Mouse (Mus musculus) hindbrain, embryonic 14.5 days (tissue): Measurements from ENCODE around the gene Gm732. TPM values are rescaled to one million over a fixed set of nuclear protein-coding genes. Genes with fewer than 3 reads are reported as not detected.

ENCODE experiments used
- ATAC-seq: fragments of 200-750 bp; cut with Nextera tagmentation; 2 replicates; pipeline ENCODE4 v1.8.0; 2017; ENCODE audit warnings: moderate number of reproducible peaks, mild to moderate bottlenecking, moderate TSS enrichment, moderate library complexity; ENCODE audit not compliant: low FRiP score
- DNase-seq: peaks from one replicate; pipeline ENCODE4 v3.0.0-alpha.2; 2015; ENCODE audit warnings: low spot score
- H3K27ac ChIP-seq: fragments of 300-500 bp; sonication (generic); 2 replicates; pipeline ENCODE4 v1.5.1; 2014; ENCODE audit warnings: mild to moderate bottlenecking, moderate library complexity
- H3K27me3 ChIP-seq: fragments of 300-500 bp; sonication (generic); 2 replicates; pipeline ENCODE4 v1.6.1; 2014; ENCODE audit warnings: mild to moderate bottlenecking, low read length, mixed read lengths; ENCODE audit not compliant: control insufficient read depth, insufficient read depth
- H3K36me3 ChIP-seq: fragments of 300-500 bp; sonication (generic); replicated peaks from 2 replicates; pipeline ENCODE4 v1.6.1; 2014; ENCODE audit not compliant: control insufficient read depth, insufficient read depth
- H3K4me1 ChIP-seq: fragments of 300-500 bp; sonication (generic); replicated peaks from 2 replicates; pipeline ENCODE4 v1.6.1; 2014; ENCODE audit warnings: antibody characterized with exemption, low read length, mixed read lengths; ENCODE audit not compliant: control insufficient read depth, insufficient read depth
- H3K4me2 ChIP-seq: fragments of 300-500 bp; sonication (generic); replicated peaks from 2 replicates; pipeline ENCODE4 v1.6.1; 2014; ENCODE audit warnings: mild to moderate bottlenecking, moderate library complexity
- H3K4me3 ChIP-seq: fragments of 300-500 bp; sonication (generic); replicated peaks from 2 replicates; pipeline ENCODE4 v1.5.1; 2014; ENCODE audit warnings: mild to moderate bottlenecking, low read length
- H3K9ac ChIP-seq: fragments of 300-500 bp; sonication (generic); 2 replicates; pipeline ENCODE4 v1.6.1; 2014
- H3K9me3 ChIP-seq: fragments of 300-500 bp; sonication (generic); 2 replicates; pipeline ENCODE4 v1.6.1; 2016; ENCODE audit warnings: low read length; ENCODE audit not compliant: control insufficient read depth
- WGBS: fragments of 180-500 bp; shearing (Covaris S2); extraction: QIAGEN DNeasy Blood & Tissue Kit; methylation state at CpG from one replicate; pipeline ENCODE4 v1.1.7; 2014; 5-methylcytosine and 5-hydroxymethylcytosine counted together
- polyA plus RNA-seq: library from polyadenylated mRNA; unstranded; fragments of >200 nt; fragmentation: Nextera tagmentation; extraction: Ambion mirVana; gene quantifications from 2 replicates; pipeline ENCODE4 v1.2.1, GENCODE M21; 2014

The Gm732 gene
- not detected in 2 replicates for polyA plus RNA-seq

DNA sequence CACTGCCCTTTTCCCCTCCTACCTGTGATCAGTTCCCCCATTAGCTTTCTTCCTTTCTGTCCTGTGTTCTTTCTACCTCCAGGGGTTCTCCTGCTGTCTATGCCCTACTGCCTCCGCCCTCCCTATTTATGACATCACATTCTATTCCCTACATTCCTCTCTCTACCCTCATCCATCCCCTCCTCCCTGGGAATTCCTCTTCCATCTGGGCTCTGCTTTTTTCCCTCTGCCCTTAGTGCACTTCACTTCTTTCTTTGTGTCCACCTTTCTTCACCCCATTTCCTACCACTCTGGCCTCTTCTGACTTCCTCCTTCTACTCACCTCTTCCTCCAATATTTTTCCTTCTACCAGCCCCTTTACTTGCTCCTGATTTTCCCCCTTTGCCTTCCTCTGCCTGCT is at the start of gene Gm732:
Gm732 (minus strand) TSS at position 101 of the 400 bp plus-strand sequence.
- DNase-seq (no peak), ATAC-seq (no peak)
- Histone ChIP-seq H3K9ac (no peak within 1 kb of the TSS), H3K9me3 (no peaks in the 10 kb centered on the region), H3K36me3 (no peaks in the 10 kb centered on the region), H3K4me2 (no peak within 1 kb of the TSS), H3K27ac (no peak within 1 kb of the TSS), H3K27me3 (no peaks in the 10 kb centered on the region), H3K4me3 (no peak within 1 kb of the TSS), H3K4me1 (no peaks in the 10 kb centered on the region)
- WGBS, result 82% methylated on average over 1 of the region's 1 CpGs

Other genes with a start within 250 kb of the Gm732 start
- 0.07 TPM in 1 of 2 replicates, not detected in the other for gene Tent5d, start 155.9 kb downstream of the Gm732 start, polyA plus RNA-seq
- 25.8 and 29.2 TPM in 2 replicates for gene 2610002M06Rik, start 132.1 kb downstream of the Gm732 start, polyA plus RNA-seq